Mouse (Mus musculus) left cerebral cortex, postnatal 4 days (tissue): Measurements from ENCODE around the gene Agap1. TPM values are rescaled to one million over a fixed set of nuclear protein-coding genes. Genes with fewer than 3 reads are reported as not detected.
A peak's percentile ranks its signal among the peaks of the same experiment; 100 is the strongest.

ENCODE experiments used
- DNase-seq: peaks from one replicate; pipeline ENCODE4 v3.0.0-alpha.2; 2022
- intact Hi-C: fragments of 180-260 bp; cut with DNase I; formaldehyde crosslinking; loops from one replicate; pipeline ENCODE4 v1.15.1; 2025
- total RNA-seq, 2 experiments: library from RNA; stranded (reverse); gene quantifications; 2 replicates each; pipeline ENCODE4 v1.2.3; 2021

Agap1 gene
- total RNA-seq, 2 experiments from 2014 or later = 415 to 416 TPM

GRCm38 (mm10) chr1:89573486-89573885 is 118.9 kb downstream of the Agap1 start:
- intact Hi-C loops = no loop called here
- no peak for DNase-seq

GRCm38 (mm10) chr1:89574941-89575890 is 120.6 kb downstream of the Agap1 start:
- intact Hi-C loops = loop anchor here (1.0 kb wide), 1 partner anchor 25 kb away; no protein-coding TSS in a partner anchor
- peak; percentile 33 for DNase-seq

GRCm38 (mm10) chr1:89576174-89576890 is 121.7 kb downstream of the Agap1 start:
- DNase-seq = peak; percentile 64
- intact Hi-C loops = no loop called here

- peak; percentile 59 for DNase-seq
- intact Hi-C loops = no loop called here
Measured at GRCm38 (mm10) chr1:89576985-89577384, 122.4 kb downstream of the Agap1 start.

- peak; percentile 86 for DNase-seq
- intact Hi-C loops = no loop called here
Measured at GRCm38 (mm10) chr1:89580031-89580998, 125.7 kb downstream of the Agap1 start.

GRCm38 (mm10) chr1:89580999-89581765 is 126.6 kb downstream of the Agap1 start:
- intact Hi-C loops = no loop called here
- DNase-seq = peak; percentile 64

- intact Hi-C loops = no loop called here
- DNase-seq = no peak
Measured at GRCm38 (mm10) chr1:89581766-89582125, 127.1 kb downstream of the Agap1 start.

- intact Hi-C loops = no loop called here
- DNase-seq = no peak
Measured at GRCm38 (mm10) chr1:89583369-89583768, 128.8 kb downstream of the Agap1 start.

- intact Hi-C loops = no loop called here
- DNase-seq = no peak
Measured at GRCm38 (mm10) chr1:89586991-89587683, 132.5 kb downstream of the Agap1 start.

- intact Hi-C loops = no loop called here
- DNase-seq = no peak
Measured at GRCm38 (mm10) chr1:89588154-89588553, 133.5 kb downstream of the Agap1 start.

- DNase-seq = no peak
- intact Hi-C loops = no loop called here
Measured at GRCm38 (mm10) chr1:89590994-89591393, 136.4 kb downstream of the Agap1 start.

GRCm38 (mm10) chr1:89593219-89593618 is 138.6 kb downstream of the Agap1 start:
- intact Hi-C loops = no loop called here
- DNase-seq = no peak

- intact Hi-C loops = no loop called here
- DNase-seq = no peak
Measured at GRCm38 (mm10) chr1:89594999-89595398, 140.4 kb downstream of the Agap1 start.

GRCm38 (mm10) chr1:89595421-89595820 is 140.8 kb downstream of the Agap1 start:
- intact Hi-C loops = no loop called here
- DNase-seq = no peak

GRCm38 (mm10) chr1:89596223-89596622 is 141.6 kb downstream of the Agap1 start:
- DNase-seq = no peak
- intact Hi-C loops = no loop called here

- intact Hi-C loops = no loop called here
- no peak for DNase-seq
Measured at GRCm38 (mm10) chr1:89598906-89599305, 144.3 kb downstream of the Agap1 start.

GRCm38 (mm10) chr1:89599983-89600741 is 145.6 kb downstream of the Agap1 start:
- intact Hi-C loops = no loop called here
- no peak for DNase-seq

- intact Hi-C loops = no loop called here
- no peak for DNase-seq
Measured at GRCm38 (mm10) chr1:89601349-89601748, 146.7 kb downstream of the Agap1 start.
